Mouse (Mus musculus) limb, embryonic 14.5 days (tissue): ENCODE results near the gene Tysnd1. TPM values are rescaled to one million over a fixed set of nuclear protein-coding genes. Genes with fewer than 3 reads are reported as not detected.

ENCODE experiments used
- ATAC-seq: fragments of 200-750 bp; cut with Nextera tagmentation; 2 replicates; pipeline ENCODE4 v1.8.0; 2017; ENCODE audit warnings: low read depth, moderate number of reproducible peaks, moderate TSS enrichment; ENCODE audit not compliant: low FRiP score
- DNase-seq: peaks from one replicate; pipeline ENCODE4 v3.0.0-alpha.2; 2015; ENCODE audit warnings: low spot score
- H3K27ac ChIP-seq: fragments of 300-500 bp; sonication (generic); replicated peaks from 2 replicates; pipeline ENCODE4 v1.5.1; 2014; ENCODE audit warnings: low read depth, mild to moderate bottlenecking, low read length, moderate library complexity, mixed read lengths
- H3K27me3 ChIP-seq: fragments of 300-500 bp; sonication (generic); 2 replicates; pipeline ENCODE4 v1.6.1; 2014; ENCODE audit warnings: low read length, mixed read lengths; ENCODE audit not compliant: control insufficient read depth, insufficient read depth
- H3K36me3 ChIP-seq: fragments of 300-500 bp; sonication (generic); 2 replicates; pipeline ENCODE4 v1.6.1; 2014; ENCODE audit warnings: mild to moderate bottlenecking, low read length, moderate library complexity, mixed read lengths; ENCODE audit not compliant: control insufficient read depth, insufficient read depth
- H3K4me1 ChIP-seq: fragments of 300-500 bp; sonication (generic); 2 replicates; pipeline ENCODE4 v1.6.1; 2014; ENCODE audit warnings: antibody characterized with exemption, low read length, mixed read lengths; ENCODE audit not compliant: control insufficient read depth, insufficient read depth
- H3K4me2 ChIP-seq: fragments of 300-500 bp; sonication (generic); replicated peaks from 2 replicates; pipeline ENCODE4 v1.6.1; 2014; ENCODE audit warnings: low read depth, mild to moderate bottlenecking, low read length, moderate library complexity; ENCODE audit not compliant: severe bottlenecking
- H3K4me3 ChIP-seq: fragments of 300-500 bp; sonication (generic); replicated peaks from 2 replicates; pipeline ENCODE4 v1.5.1; 2014; ENCODE audit warnings: low read length
- H3K9ac ChIP-seq: fragments of 300-500 bp; sonication (generic); 2 replicates; pipeline ENCODE4 v1.6.1; 2014; ENCODE audit warnings: mild to moderate bottlenecking, low read depth, low read length, moderate library complexity; ENCODE audit not compliant: severe bottlenecking
- H3K9me3 ChIP-seq: fragments of 300-500 bp; sonication (generic); 2 replicates; pipeline ENCODE4 v1.6.1; 2016; ENCODE audit warnings: low read length; ENCODE audit not compliant: control insufficient read depth
- POLR2A ChIP-seq: fragments of 200-500 bp; IDR thresholded peaks from 2 replicates; pipeline ENCODE4 v1.8.0; 2012; ENCODE audit warnings: inconsistent platforms, mild to moderate bottlenecking, moderate library complexity, borderline replicate concordance; ENCODE audit not compliant: insufficient read depth, insufficient read length; ENCODE audit errors: extremely low read depth
- WGBS: fragments of 180-500 bp; shearing (Covaris S2); extraction: QIAGEN DNeasy Blood & Tissue Kit; methylation state at CpG from one replicate; pipeline ENCODE4 v1.1.7; 2014; 5-methylcytosine and 5-hydroxymethylcytosine counted together
- polyA plus RNA-seq, 2 experiments: library from polyadenylated mRNA; depleted of rRNA in 1 of 2; stranded (reverse) in 1 of 2; unstranded in 1 of 2; fragments of >200 nt; fragmentation: Nextera tagmentation in 1 of 2; extraction: Ambion mirVana in 1 of 2; gene quantifications; 2 replicates each; pipeline versions ENCODE4 v1.2.1 to v1.2.3; 2012 to 2014

Gene Tysnd1
- polyA plus RNA-seq, 2 experiments = 39.2 to 43.5 TPM

DNA sequence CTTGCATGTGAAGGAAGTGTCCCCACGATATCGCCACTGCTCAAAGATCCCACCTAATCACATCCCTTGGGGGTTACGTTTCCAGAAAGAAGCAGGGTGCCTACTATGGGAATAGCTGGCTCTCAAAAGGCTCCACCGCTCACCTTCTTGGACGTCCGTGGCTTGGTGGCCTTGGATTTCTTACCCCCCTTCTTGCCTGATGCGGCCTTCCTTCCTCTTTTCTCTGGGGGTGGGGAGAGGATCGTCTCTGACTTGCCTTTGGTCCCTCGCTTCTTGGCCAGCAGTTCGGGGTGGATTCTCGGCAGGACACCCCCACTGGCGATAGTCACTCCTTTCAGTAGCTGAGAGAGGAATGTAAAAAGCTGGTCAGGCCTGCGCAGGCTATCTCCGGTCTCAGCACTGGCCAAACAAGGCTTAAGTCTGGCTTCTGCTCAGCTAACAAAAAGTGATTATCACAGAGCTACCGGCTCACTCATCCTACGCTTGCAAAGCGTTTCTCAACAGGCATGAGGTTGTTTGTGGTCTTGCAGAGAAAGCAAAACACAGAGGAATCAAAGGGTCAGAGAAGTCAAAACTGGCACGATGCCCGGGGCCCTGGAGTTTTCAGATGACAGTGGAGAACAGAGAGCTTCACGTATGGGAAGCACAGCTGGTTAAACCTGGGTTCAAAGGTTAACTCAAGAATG lies 56.4 kb downstream of the Tysnd1 start:
- no peaks in the 10 kb centered on the region for H3K4me1 ChIP-seq
- no peak for TF ChIP-seq POLR2A
- no peak for ATAC-seq
- H3K9me3 ChIP-seq = no peaks in the 10 kb centered on the region
- 88% methylated on average over 20 of the region's 20 CpGs for WGBS
- H3K4me2 ChIP-seq = no peak overlapping the region
- H3K36me3 ChIP-seq = peaks cover 92% of the 10 kb centered on the region
- no peak for DNase-seq
- H3K9ac ChIP-seq = no peak overlapping the region
- H3K27ac ChIP-seq = no peak overlapping the region
- no peak overlapping the region for H3K4me3 ChIP-seq
- H3K27me3 ChIP-seq = no peaks in the 10 kb centered on the region

Other genes with a start within 250 kb of the Tysnd1 start
- 55.4 and 77.6 TPM in 2 replicates for gene Eif4ebp2, start 242.9 kb upstream of the Tysnd1 start, polyA plus RNA-seq (2012; rRNA removed)
- 42.7 and 50.4 TPM in 2 replicates for gene Eif4ebp2, start 242.9 kb upstream of the Tysnd1 start, polyA plus RNA-seq (2014; fragmentation: Nextera tagmentation; extraction: Ambion mirVana)
- 11.3 and 15.3 TPM in 2 replicates for gene Lrrc20, start 219.7 kb upstream of the Tysnd1 start, polyA plus RNA-seq (2012; rRNA removed)
- 10.2 and 10.4 TPM in 2 replicates for gene Lrrc20, start 219.7 kb upstream of the Tysnd1 start, polyA plus RNA-seq (2014; fragmentation: Nextera tagmentation; extraction: Ambion mirVana)
- 0.06 and 0.10 TPM in 2 replicates for gene Npffr1, start 100.0 kb upstream of the Tysnd1 start, polyA plus RNA-seq (2012; rRNA removed)
- 0.06 TPM in 2 replicates for gene Npffr1, start 100.0 kb upstream of the Tysnd1 start, polyA plus RNA-seq (2014; fragmentation: Nextera tagmentation; extraction: Ambion mirVana)
- 90.3 and 119 TPM in 2 replicates for gene Ppa1, start 47.0 kb upstream of the Tysnd1 start, polyA plus RNA-seq (2012; rRNA removed)
- gene Ppa1, start 47.0 kb upstream of the Tysnd1 start, polyA plus RNA-seq (2014; fragmentation: Nextera tagmentation; extraction: Ambion mirVana) = 152 and 161 TPM in 2 replicates
- 190 and 208 TPM in 2 replicates for gene Sar1a, start 15.2 kb upstream of the Tysnd1 start, polyA plus RNA-seq (2012; rRNA removed)
- 326 and 337 TPM in 2 replicates for gene Sar1a, start 15.2 kb upstream of the Tysnd1 start, polyA plus RNA-seq (2014; fragmentation: Nextera tagmentation; extraction: Ambion mirVana)
- gene Aifm2, start 19.7 kb downstream of the Tysnd1 start, polyA plus RNA-seq (2012; rRNA removed) = 14.9 and 17.3 TPM in 2 replicates
- 12.9 and 14.1 TPM in 2 replicates for gene Aifm2, start 19.7 kb downstream of the Tysnd1 start, polyA plus RNA-seq (2014; fragmentation: Nextera tagmentation; extraction: Ambion mirVana)
- 87.8 and 90.3 TPM in 2 replicates for gene H2afy2, start 88.6 kb downstream of the Tysnd1 start, polyA plus RNA-seq (2012; rRNA removed)
- gene H2afy2, start 88.6 kb downstream of the Tysnd1 start, polyA plus RNA-seq (2014; fragmentation: Nextera tagmentation; extraction: Ambion mirVana) = 111 and 138 TPM in 2 replicates